Mouse (Mus musculus) liver, embryonic 16.5 days (tissue): ENCODE measurements around the gene Hoxd9. TPM values are rescaled to one million over a fixed set of nuclear protein-coding genes. Genes with fewer than 3 reads are reported as not detected.
A peak's percentile ranks its signal among the peaks of the same experiment; 100 is the strongest.

Source experiments
- ATAC-seq: fragments of 200-750 bp; cut with Nextera tagmentation; 2 replicates; pipeline ENCODE4 v1.8.0; 2017; ENCODE audit warnings: low read depth, mild to moderate bottlenecking, moderate number of reproducible peaks, moderate library complexity
- H3K27ac ChIP-seq: fragments of 300-500 bp; sonication (generic); 2 replicates; pipeline ENCODE4 v1.5.1; 2014; ENCODE audit warnings: mild to moderate bottlenecking, low read length
- H3K27me3 ChIP-seq: fragments of 300-500 bp; sonication (generic); 2 replicates; pipeline ENCODE4 v1.6.1; 2014; ENCODE audit warnings: low read depth, low read length, mixed read lengths; ENCODE audit not compliant: control insufficient read depth, insufficient read depth
- H3K36me3 ChIP-seq: fragments of 300-500 bp; sonication (generic); 2 replicates; pipeline ENCODE4 v1.6.1; 2014; ENCODE audit warnings: mild to moderate bottlenecking; ENCODE audit not compliant: control insufficient read depth, insufficient read depth
- H3K4me1 ChIP-seq: fragments of 300-500 bp; sonication (generic); 2 replicates; pipeline ENCODE4 v1.6.1; 2014; ENCODE audit warnings: low read depth, low read length, mixed read lengths; ENCODE audit not compliant: control insufficient read depth
- H3K4me2 ChIP-seq: fragments of 300-500 bp; sonication (generic); 2 replicates; pipeline ENCODE4 v1.6.1; 2014; ENCODE audit warnings: low read depth, low read length, mixed read lengths
- H3K4me3 ChIP-seq: fragments of 300-500 bp; sonication (generic); 2 replicates; pipeline ENCODE4 v1.5.1; 2014; ENCODE audit warnings: low read depth, mild to moderate bottlenecking, low read length
- H3K9ac ChIP-seq: fragments of 300-500 bp; sonication (generic); 2 replicates; pipeline ENCODE4 v1.6.1; 2014; ENCODE audit warnings: low read depth, low read length
- H3K9me3 ChIP-seq: fragments of 300-500 bp; sonication (generic); replicated peaks from 2 replicates; pipeline ENCODE4 v1.6.1; 2016; ENCODE audit warnings: low read length; ENCODE audit not compliant: control insufficient read depth
- WGBS: fragments of 180-500 bp; shearing (Covaris S2); extraction: QIAGEN DNeasy Blood & Tissue Kit; methylation state at CpG from one replicate; pipeline ENCODE4 v1.1.7; 2014; ENCODE audit not compliant: insufficient replicate concordance; 5-methylcytosine and 5-hydroxymethylcytosine counted together
- microRNA counts: library from miRNA; unstranded; fragments of <30 nt; microRNA quantifications from one replicate; lab custom pipeline; 2016
- microRNA-seq: library from miRNA; unstranded; fragments of <30 nt; microRNA quantifications from one replicate; pipeline ENCODE4, GENCODE M21; 2016
- polyA plus RNA-seq: library from polyadenylated mRNA; unstranded; fragments of >200 nt; fragmentation: Nextera tagmentation; extraction: Ambion mirVana; gene quantifications from 2 replicates; pipeline ENCODE4 v1.2.1, GENCODE M21; 2015

Gene Hoxd9
- polyA plus RNA-seq, 1 experiment from 2014 or later = not detected

DNA sequence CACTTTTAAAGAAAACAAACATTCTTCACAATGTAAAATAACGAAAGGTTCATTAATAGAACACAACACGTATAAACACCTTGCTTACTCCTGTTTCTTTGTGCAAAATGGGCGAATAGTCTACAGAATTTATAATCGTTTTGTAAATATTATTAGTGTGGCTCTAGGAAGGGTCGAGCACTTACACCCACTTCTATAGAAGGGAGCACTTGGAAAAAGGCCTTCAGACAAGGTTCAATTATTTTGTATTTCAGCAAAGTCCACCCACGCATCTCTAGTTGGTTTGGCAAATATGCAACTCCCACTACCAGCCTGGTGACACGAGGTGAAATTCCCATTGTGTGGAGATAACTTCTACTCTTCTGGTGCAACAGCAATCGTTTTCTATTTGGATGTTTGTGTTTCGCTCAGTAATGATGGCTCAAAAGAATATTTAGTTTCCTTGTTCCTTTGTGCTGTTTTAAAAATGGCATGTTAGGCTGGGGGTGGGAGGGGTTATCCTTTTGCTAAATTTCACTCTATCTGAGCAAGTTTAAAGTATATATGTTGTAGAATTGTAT is 51.0 kb downstream of the Hoxd9 start:
- H3K4me3 ChIP-seq = no peak overlapping the region
- 9% methylated on average over 9 of the region's 9 CpGs for WGBS
- H3K9ac ChIP-seq = no peak overlapping the region
- no peak overlapping the region for H3K4me2 ChIP-seq
- no peaks in the 10 kb centered on the region for H3K9me3 ChIP-seq
- H3K27me3 ChIP-seq = peaks cover 100% of the 10 kb centered on the region
- no peak for ATAC-seq
- H3K4me1 ChIP-seq = no peaks in the 10 kb centered on the region; the same call in 1 of the 2 replicates
- no peaks in the 10 kb centered on the region for H3K36me3 ChIP-seq
- no peak overlapping the region for H3K27ac ChIP-seq

- H3K27me3 ChIP-seq = peaks cover 100% of the 10 kb centered on the region
- no peak overlapping the region for H3K27ac ChIP-seq
- no peak overlapping the region for H3K4me3 ChIP-seq
- no peaks in the 10 kb centered on the region for H3K9me3 ChIP-seq
- no peak overlapping the region for H3K4me2 ChIP-seq
- under 1% methylated on average over 47 of the region's 47 CpGs for WGBS
- ATAC-seq = no peak
- no peak overlapping the region for H3K9ac ChIP-seq
- no peaks in the 10 kb centered on the region for H3K36me3 ChIP-seq
- H3K4me1 ChIP-seq = no peaks in the 10 kb centered on the region; the same call in 1 of the 2 replicates
These were observed 52.0 kb downstream of the Hoxd9 start for GRCm38 (mm10) chr2:74749337-74750121.

MicroRNA genes within 50 kb of the gene (microRNA counts, 519-probe panel; counts per million panel counts)
- 736 counts per million, percentile 3 among the panel's probes with 10 or more counts for microRNA mmu-miR-10b (lab: Ali Mortazavi, UCI)

Small RNA genes lying within 50 kb of the gene (microRNA-seq; reads per million reads assigned to microRNA genes)
- not detected for gene Gm44463
- gene Mir10b = 563 reads per million, percentile 71 among the genes with 10 or more reads in this experiment

Other genes starting within 250 kb of the Hoxd9 start
- 14.7 and 18.3 TPM in 2 replicates for gene Lnpk, start 118.3 kb upstream of the Hoxd9 start, polyA plus RNA-seq
- not detected in 2 replicates for gene Evx2, start 38.2 kb upstream of the Hoxd9 start, polyA plus RNA-seq
- not detected in 2 replicates for gene Hoxd13, start 29.4 kb upstream of the Hoxd9 start, polyA plus RNA-seq
- not detected in 2 replicates for gene Hoxd12, start 22.7 kb upstream of the Hoxd9 start, polyA plus RNA-seq
- not detected in 2 replicates for gene Hoxd11, start 18.2 kb upstream of the Hoxd9 start, polyA plus RNA-seq
- gene Hoxd10, start 5.8 kb upstream of the Hoxd9 start, polyA plus RNA-seq = not detected in 2 replicates
- gene Hoxd8, start 6.9 kb downstream of the Hoxd9 start, polyA plus RNA-seq = 0.04 and 0.05 TPM in 2 replicates
- gene Hoxd3, start 14.2 kb downstream of the Hoxd9 start, polyA plus RNA-seq = 0.09 TPM in 1 of 2 replicates, not detected in the other
- gene Hoxd4, start 14.2 kb downstream of the Hoxd9 start, polyA plus RNA-seq = not detected in 2 replicates
- not detected in 2 replicates for gene Gm28230, start 29.0 kb downstream of the Hoxd9 start, polyA plus RNA-seq
- not detected in 2 replicates for gene Hoxd1, start 65.3 kb downstream of the Hoxd9 start, polyA plus RNA-seq
- gene Mtx2, start 128.1 kb downstream of the Hoxd9 start, polyA plus RNA-seq = 48.3 and 52.5 TPM in 2 replicates